Mouse (Mus musculus) lung, embryonic 14.5 days (tissue): ENCODE measurements around the gene Ndufv2. TPM values are rescaled to one million over a fixed set of nuclear protein-coding genes. Genes with fewer than 3 reads are reported as not detected.

Experiments used
- ATAC-seq: fragments of 200-750 bp; cut with Nextera tagmentation; 2 replicates; pipeline ENCODE4 v1.8.0; 2017; ENCODE audit warnings: mild to moderate bottlenecking, moderate TSS enrichment, moderate library complexity; ENCODE audit not compliant: insufficient read depth
- DNase-seq: peaks from one replicate; pipeline ENCODE4 v3.0.0-alpha.2; 2015
- H3K27ac ChIP-seq: fragments of 300-500 bp; sonication (generic); 2 replicates; pipeline ENCODE4 v1.5.1; 2014; ENCODE audit warnings: low read depth, mild to moderate bottlenecking, moderate library complexity
- H3K27me3 ChIP-seq: fragments of 300-500 bp; sonication (generic); 2 replicates; pipeline ENCODE4 v1.6.1; 2014; ENCODE audit warnings: low read length, control low read depth; ENCODE audit not compliant: insufficient read depth
- H3K36me3 ChIP-seq: fragments of 300-500 bp; sonication (generic); 2 replicates; pipeline ENCODE4 v1.6.1; 2014; ENCODE audit warnings: control low read depth; ENCODE audit not compliant: insufficient read depth
- H3K4me1 ChIP-seq: fragments of 300-500 bp; sonication (generic); 2 replicates; pipeline ENCODE4 v1.6.1; 2014; ENCODE audit warnings: antibody characterized with exemption, control low read depth; ENCODE audit not compliant: insufficient read depth
- H3K4me2 ChIP-seq: fragments of 300-500 bp; sonication (generic); 2 replicates; pipeline ENCODE4 v1.6.1; 2014; ENCODE audit warnings: mild to moderate bottlenecking
- H3K4me3 ChIP-seq: fragments of 300-500 bp; sonication (generic); 2 replicates; pipeline ENCODE4 v1.5.1; 2014; ENCODE audit warnings: low read depth, low read length
- H3K9ac ChIP-seq: fragments of 300-500 bp; sonication (generic); 2 replicates; pipeline ENCODE4 v1.6.1; 2014
- H3K9me3 ChIP-seq: fragments of 300-500 bp; sonication (generic); 2 replicates; pipeline ENCODE4 v1.6.1; 2016; ENCODE audit warnings: low read depth, low read length, control low read depth
- CTCF ChIP-seq: IDR thresholded peaks from 2 replicates; pipeline ENCODE4 v1.5.1; 2016; ENCODE audit warnings: antibody characterized with exemption, low read depth
- WGBS: fragments of 180-500 bp; shearing (Covaris S2); extraction: QIAGEN DNeasy Blood & Tissue Kit; methylation state at CpG from one replicate; pipeline ENCODE4 v1.1.7; 2014; 5-methylcytosine and 5-hydroxymethylcytosine counted together
- polyA plus RNA-seq: library from polyadenylated mRNA; unstranded; fragments of >200 nt; fragmentation: Nextera tagmentation; extraction: Ambion mirVana; gene quantifications from 2 replicates; pipeline ENCODE4 v1.2.1, GENCODE M21; 2014

The Ndufv2 gene
- polyA plus RNA-seq, result 322 and 337 TPM in 2 replicates

DNA sequence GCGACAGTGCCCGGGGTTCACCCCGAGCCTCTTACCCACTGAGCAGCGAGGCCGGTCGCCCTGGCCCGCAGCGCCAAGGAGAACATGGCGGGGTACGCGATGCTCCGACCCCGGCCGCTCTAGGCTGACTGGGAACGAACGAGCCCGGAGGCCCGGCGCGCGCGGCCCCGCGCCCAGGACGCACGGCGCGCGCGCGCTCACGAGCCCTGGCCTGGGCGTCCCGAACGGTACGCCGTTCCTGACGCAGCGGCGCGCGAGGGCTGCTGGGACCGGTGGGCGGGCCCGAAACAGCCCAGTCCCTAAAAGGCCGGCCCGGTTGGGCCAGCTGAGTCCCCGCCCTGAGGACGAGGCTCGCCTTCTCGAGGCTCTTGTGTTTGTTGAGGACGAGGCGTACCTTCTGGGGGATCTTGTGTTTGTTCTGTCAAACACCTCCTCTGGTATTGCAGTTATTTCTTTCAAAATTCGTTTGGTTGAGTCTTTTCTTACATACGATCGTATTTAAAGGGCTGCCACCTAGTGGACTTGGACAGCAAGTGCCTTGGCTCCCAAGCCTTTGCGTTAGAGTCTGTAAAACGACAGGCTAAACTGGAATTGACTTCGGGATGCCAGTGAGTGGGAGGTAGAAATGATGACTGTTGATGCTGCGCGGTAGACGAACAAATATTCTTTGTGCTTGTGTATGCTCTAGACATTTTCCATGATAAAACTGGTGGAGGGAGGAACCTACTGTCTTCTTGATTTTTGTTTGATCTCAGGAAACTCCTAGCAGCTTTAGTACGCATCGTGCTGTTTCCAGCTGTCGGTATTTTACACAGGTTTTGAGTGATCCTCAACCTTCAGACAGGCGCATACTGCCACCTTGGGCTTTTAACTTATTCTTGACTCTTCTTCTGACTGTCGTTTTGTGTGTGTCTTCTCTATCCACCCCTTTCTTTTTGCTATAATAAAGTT lies at the start of gene Ndufv2:
Gene Ndufv2 (minus strand): TSS at position 180 of the 951 bp plus-strand sequence.
- ATAC-seq, result peak; percentile 99

DNA sequence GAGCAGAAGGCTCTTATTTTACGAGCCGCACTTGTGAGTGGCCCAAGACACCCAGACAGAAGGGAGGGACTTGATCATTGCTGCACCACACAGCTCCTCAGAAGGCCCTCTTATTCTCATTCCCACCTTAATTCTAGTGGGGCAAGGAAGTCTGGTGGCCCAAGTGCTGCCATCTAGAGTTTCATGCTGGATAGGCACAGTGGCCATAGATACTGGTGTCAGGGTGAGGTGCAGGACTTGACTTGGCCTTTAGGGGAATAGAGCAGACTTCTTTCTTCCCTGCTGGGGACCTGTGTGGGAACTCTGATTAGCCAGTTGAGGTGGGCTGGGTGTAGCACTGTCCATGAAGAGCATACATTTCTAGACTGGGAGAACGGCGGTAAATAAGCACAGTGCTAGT lies 29.9 kb upstream of the Ndufv2 start:
- H3K9me3 ChIP-seq, result no peaks in the 10 kb centered on the region
- no peaks in the 10 kb centered on the region for H3K27me3 ChIP-seq
- H3K4me2 ChIP-seq, result no peak overlapping the region
- 98% methylated on average over 4 of the region's 4 CpGs for WGBS
- ATAC-seq (peak; percentile 21; the same call in 1 of the 2 replicates), DNase-seq (peak; percentile 16)
- H3K4me3 ChIP-seq, result no peak overlapping the region
- no peak overlapping the region for H3K27ac ChIP-seq
- TF ChIP-seq CTCF, result peak; percentile 26
- no peaks in the 10 kb centered on the region for H3K4me1 ChIP-seq
- H3K36me3 ChIP-seq, result peaks cover 83% of the 10 kb centered on the region
- H3K9ac ChIP-seq, result no peak overlapping the region

More for the DNA sequence above, at the start of gene Ndufv2:
- Histone ChIP-seq H3K9me3 (no peaks in the 10 kb centered on the region), H3K4me2 (peak within 1 kb of the TSS; percentile 96), H3K4me3 (peak within 1 kb of the TSS; percentile 91), H3K36me3 (no peaks in the 10 kb centered on the region), H3K27ac (peak within 1 kb of the TSS; percentile 93), H3K4me1 (peaks cover 7% of the 10 kb centered on the region; the same call in 1 of the 2 replicates), H3K9ac (peak within 1 kb of the TSS; percentile 94), H3K27me3 (no peaks in the 10 kb centered on the region)
- TF ChIP-seq CTCF, result peak; percentile 86
- WGBS, result under 1% methylated on average over 58 of the region's 67 CpGs
- DNase-seq, result peak; percentile 99

DNA sequence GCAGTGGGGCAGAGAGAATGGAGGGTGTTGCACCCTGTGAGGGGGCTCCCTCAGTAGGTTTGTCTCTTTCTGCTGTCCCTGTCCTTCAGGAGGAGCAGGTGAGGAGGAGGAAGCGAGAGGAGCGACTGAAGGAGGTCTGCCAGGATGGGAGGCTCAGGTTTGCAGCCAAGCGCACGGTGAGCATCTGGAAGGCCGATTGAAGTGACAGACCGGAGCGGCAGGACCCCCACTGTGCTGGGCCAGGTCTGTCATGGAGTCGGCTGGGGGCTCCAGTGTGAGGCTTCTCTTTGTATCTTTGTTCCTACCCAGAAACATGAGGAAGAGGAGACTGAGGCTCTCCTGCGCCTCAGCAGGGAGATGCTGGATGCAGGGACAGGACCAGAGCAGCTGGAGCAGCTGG lies 29.0 kb upstream of the Ndufv2 start:
- no peak overlapping the region for H3K4me3 ChIP-seq
- H3K4me1 ChIP-seq, result peaks cover under 1% of the 10 kb centered on the region; the same call in 1 of the 2 replicates
- no peak for ATAC-seq
- WGBS, result 87% methylated on average over 9 of the region's 9 CpGs
- H3K4me2 ChIP-seq, result no peak overlapping the region
- H3K36me3 ChIP-seq, result peaks cover 77% of the 10 kb centered on the region
- no peak for TF ChIP-seq CTCF
- no peak overlapping the region for H3K27ac ChIP-seq
- no peak for DNase-seq
- no peaks in the 10 kb centered on the region for H3K9me3 ChIP-seq
- no peaks in the 10 kb centered on the region for H3K27me3 ChIP-seq
- H3K9ac ChIP-seq, result no peak overlapping the region

DNA sequence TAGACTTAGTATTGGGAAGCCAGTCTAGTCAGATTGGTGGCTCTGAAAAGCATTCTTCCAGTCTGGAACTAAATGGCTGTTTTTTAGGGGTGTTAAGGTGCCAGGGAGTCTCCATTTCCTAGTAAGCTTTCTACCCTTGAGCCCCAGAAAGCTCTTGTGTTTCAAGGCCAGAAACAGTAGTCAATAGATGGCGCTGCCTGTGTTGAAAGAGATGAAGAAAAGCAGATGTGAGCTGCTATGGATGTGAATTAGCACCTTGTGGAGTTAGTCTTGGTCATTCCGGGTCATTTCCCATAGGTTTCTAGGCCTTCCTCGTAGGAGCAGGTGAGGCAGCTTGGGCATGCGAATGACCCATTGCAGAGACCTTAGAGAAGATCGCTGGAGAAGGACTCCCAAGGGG lies 23.9 kb upstream of the Ndufv2 start:
- H3K9me3 ChIP-seq, result no peaks in the 10 kb centered on the region
- H3K4me3 ChIP-seq, result no peak overlapping the region
- no peak overlapping the region for H3K27ac ChIP-seq
- no peaks in the 10 kb centered on the region for H3K27me3 ChIP-seq
- H3K4me1 ChIP-seq, result peaks cover 12% of the 10 kb centered on the region
- ATAC-seq, result no peak
- H3K36me3 ChIP-seq, result peaks cover 30% of the 10 kb centered on the region
- WGBS, result 68% methylated on average over 5 of the region's 5 CpGs
- no peak overlapping the region for H3K9ac ChIP-seq
- H3K4me2 ChIP-seq, result peak overlapping the region; percentile 88; the same call in 1 of the 2 replicates
- TF ChIP-seq CTCF, result no peak
- DNase-seq, result peak; percentile 46

DNA sequence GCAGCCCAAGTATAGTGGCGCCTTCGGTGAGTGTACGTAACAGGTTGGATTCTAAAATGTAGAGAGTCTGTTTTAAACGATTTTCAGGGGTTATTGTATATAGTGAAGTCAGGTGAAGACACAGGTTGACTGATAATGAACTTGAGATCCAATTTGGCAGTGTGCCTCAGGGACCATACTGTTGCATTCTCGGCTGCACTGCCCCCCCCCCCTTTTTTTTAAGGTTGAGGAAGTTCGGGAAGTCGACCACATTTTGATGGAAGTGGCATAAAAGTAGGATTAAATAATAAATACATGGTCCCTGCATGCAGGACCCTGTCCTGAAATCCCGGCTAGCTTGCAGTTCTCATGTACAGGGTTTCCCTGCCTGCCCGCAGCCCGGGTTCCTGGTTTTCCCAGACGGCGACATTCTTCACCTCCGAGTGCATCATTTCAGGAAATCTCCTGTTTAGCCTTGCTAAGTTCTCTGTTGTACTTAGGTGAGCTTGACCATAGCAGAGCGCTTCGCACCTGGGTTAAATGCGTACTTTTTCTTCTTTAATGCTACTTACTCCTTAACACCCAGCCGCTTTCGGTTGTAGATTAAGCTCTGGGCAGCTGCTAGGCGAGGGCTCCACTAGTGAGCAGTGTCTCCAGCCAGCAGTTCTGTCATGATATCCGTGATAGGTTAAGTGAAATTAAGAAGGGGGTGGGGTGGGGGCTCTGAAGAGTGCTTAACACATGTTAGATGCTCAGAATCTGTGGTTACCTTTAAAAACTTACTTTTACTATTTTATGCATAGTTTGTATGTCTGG lies 22.7 kb upstream of the Ndufv2 start:
- no peak for TF ChIP-seq CTCF
- peaks cover 31% of the 10 kb centered on the region for H3K36me3 ChIP-seq
- H3K4me2 ChIP-seq, result peak overlapping the region; percentile 88
- H3K27me3 ChIP-seq, result no peaks in the 10 kb centered on the region
- H3K27ac ChIP-seq, result peak overlapping the region; percentile 94
- no peaks in the 10 kb centered on the region for H3K9me3 ChIP-seq
- peak overlapping the region; percentile 71 for H3K9ac ChIP-seq
- H3K4me3 ChIP-seq, result peak overlapping the region; percentile 78
- ATAC-seq (peak; percentile 50), DNase-seq (peak; percentile 56)
- H3K4me1 ChIP-seq, result peaks cover 12% of the 10 kb centered on the region
- 1% methylated on average over 20 of the region's 20 CpGs for WGBS

DNA sequence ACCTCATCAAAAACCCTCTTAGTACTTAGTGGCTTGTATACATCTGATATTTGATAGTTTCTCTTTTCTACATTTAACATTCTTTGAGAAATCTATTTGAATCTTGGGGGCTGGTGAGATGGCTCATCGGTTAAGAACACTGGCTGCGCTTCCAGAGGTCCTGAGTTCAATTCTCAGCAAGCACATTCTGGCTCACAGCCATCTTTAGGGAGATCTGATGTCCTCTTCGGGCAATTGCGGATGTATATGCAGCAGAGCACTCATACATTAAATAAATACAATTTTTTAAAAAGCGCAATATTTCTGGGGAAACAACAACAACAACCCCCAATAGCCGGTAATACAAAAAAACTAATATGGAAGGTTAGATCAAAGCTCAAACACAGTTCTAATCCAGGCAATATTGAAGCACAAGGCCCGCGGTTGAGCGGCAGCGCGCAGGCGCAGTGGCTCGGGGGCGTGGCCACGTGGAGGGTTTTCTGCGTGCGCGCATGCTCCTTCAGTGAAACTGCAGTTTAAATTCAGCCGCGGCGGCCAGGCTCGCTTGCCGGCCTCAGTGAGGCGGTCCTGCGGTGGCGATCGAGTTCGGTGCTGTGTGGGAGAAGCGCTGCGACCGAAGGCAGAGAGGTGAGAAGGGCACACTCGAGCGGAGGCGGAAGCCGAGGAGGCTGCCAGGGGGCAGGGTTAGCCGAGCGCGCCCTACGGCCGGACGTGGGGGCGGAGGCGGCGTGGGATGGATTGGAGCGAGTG lies 21.9 kb upstream of the Ndufv2 start, which contains the start of gene Ddx11:
Gene Ddx11 (plus strand): TSS at position 455 of the 750 bp plus-strand sequence.
- Histone ChIP-seq H3K4me3 (peak within 1 kb of the TSS; percentile 78), H3K9me3 (no peaks in the 10 kb centered on the region), H3K4me1 (peaks cover 12% of the 10 kb centered on the region), H3K27me3 (no peaks in the 10 kb centered on the region), H3K27ac (peak within 1 kb of the TSS; percentile 94), H3K9ac (peak within 1 kb of the TSS; percentile 71), H3K36me3 (peaks cover 36% of the 10 kb centered on the region), H3K4me2 (peak within 1 kb of the TSS; percentile 88)
- 5% methylated on average over 45 of the region's 45 CpGs for WGBS
- 0 out of 2 replicates have a peak, but pooled peaks have one; percentile 8 for TF ChIP-seq CTCF
- peak; percentile 88 for ATAC-seq
- peak; percentile 97 for DNase-seq
